Mouse (Mus musculus) E14TG2a.4 (cell line): ENCODE measurements at regions not wholly inside any gene's neighbourhood (a gene's known extent, or its start where the extent isn't known, plus 50 kb on each side); places are given as distances from the start of the nearest gene placed in this dataset.

Source experiments
- CTCF ChIP-seq: conservative IDR thresholded peaks from 2 replicates; pipeline ENCODE4 v1.5.1; 2014; ENCODE audit warnings: low read length
- NANOG ChIP-seq: IDR thresholded peaks from 2 replicates; pipeline ENCODE4 v1.6.1; 2014; ENCODE audit warnings: borderline replicate concordance, low read length, mixed read lengths

GRCm38 (mm10) chr5:118482598-118482997, 77.9 kb upstream of the Med13l start:
- TF ChIP-seq CTCF (no peak), NANOG (no peak)
